Mouse (Mus musculus) lung, adult 18-20 months (tissue): ENCODE results near the gene Bnip2.

ENCODE experiments used
- DNase-seq, 2 experiments: peaks; one replicate each; pipeline ENCODE4 v3.0.0; 2022; ENCODE audit warnings: mixed read lengths in 2 of 2

Gene Bnip2

GRCm38 (mm10) chr9:69989303-69990121 is at the start of gene Bnip2:
Gene Bnip2, plus strand, starts transcription at chr9:69989466.
- peak; percentile 96 to 97 for DNase-seq

- no peak for DNase-seq
These were observed 48.3 kb upstream of the Bnip2 start for GRCm38 (mm10) chr9:69940839-69941490.

- DNase-seq: no peak
These were observed 47.7 kb upstream of the Bnip2 start for GRCm38 (mm10) chr9:69941556-69941955.

GRCm38 (mm10) chr9:69948964-69949363 is 40.3 kb upstream of the Bnip2 start:
- peak; percentile 20 to 42 for DNase-seq

- no peak for DNase-seq
These were observed 39.6 kb upstream of the Bnip2 start for GRCm38 (mm10) chr9:69949641-69950040.

- DNase-seq: no peak
These were observed 28.3 kb upstream of the Bnip2 start for GRCm38 (mm10) chr9:69961007-69961406.

- no peak for DNase-seq
These were observed 24.9 kb upstream of the Bnip2 start for GRCm38 (mm10) chr9:69964370-69964769.

GRCm38 (mm10) chr9:69985526-69985925 is 3.7 kb upstream of the Bnip2 start:
- DNase-seq: no peak

- no peak for DNase-seq
These were observed 3.2 kb upstream of the Bnip2 start for GRCm38 (mm10) chr9:69986063-69986462.

GRCm38 (mm10) chr9:69986571-69986970 is 2.7 kb upstream of the Bnip2 start:
- DNase-seq: no peak

GRCm38 (mm10) chr9:69987579-69987978 is 1.7 kb upstream of the Bnip2 start:
- peak; percentile 43 to 52 for DNase-seq

GRCm38 (mm10) chr9:69988706-69989302 is 462 bp upstream of the Bnip2 start:
- no peak for DNase-seq

- no peak for DNase-seq
These were observed 1.1 kb downstream of the Bnip2 start for GRCm38 (mm10) chr9:69990346-69990745.

GRCm38 (mm10) chr9:69992841-69993277 is 3.6 kb downstream of the Bnip2 start:
- no peak for DNase-seq

GRCm38 (mm10) chr9:69993479-69993878 is 4.2 kb downstream of the Bnip2 start:
- DNase-seq: no peak

- DNase-seq: no peak
These were observed 5.3 kb downstream of the Bnip2 start for GRCm38 (mm10) chr9:69994547-69994946.

GRCm38 (mm10) chr9:69999318-69999717 is 10.1 kb downstream of the Bnip2 start:
- DNase-seq: no peak

GRCm38 (mm10) chr9:70003516-70003915 is 14.2 kb downstream of the Bnip2 start:
- no peak for DNase-seq

- DNase-seq: no peak
These were observed 17.7 kb downstream of the Bnip2 start for GRCm38 (mm10) chr9:70006984-70007383.

- DNase-seq: no peak
These were observed 18.4 kb downstream of the Bnip2 start for GRCm38 (mm10) chr9:70007506-70008248.

GRCm38 (mm10) chr9:70009754-70010304 is 20.6 kb downstream of the Bnip2 start:
- DNase-seq: no peak

GRCm38 (mm10) chr9:70010781-70011473 is 21.7 kb downstream of the Bnip2 start:
- no peak for DNase-seq
